Mouse (Mus musculus) stomach, postnatal 0 days (tissue): ENCODE data around the gene Dnajb1. TPM values are rescaled to one million over a fixed set of nuclear protein-coding genes. Genes with fewer than 3 reads are reported as not detected.

Experiments used
- ATAC-seq: fragments of 200-750 bp; cut with Nextera tagmentation; 2 replicates; pipeline ENCODE4 v1.8.0; 2017; ENCODE audit not compliant: low FRiP score, low TSS enrichment
- DNase-seq: peaks from one replicate; pipeline ENCODE4 v3.0.0-alpha.2; 2016; ENCODE audit warnings: low spot score
- H3K27ac ChIP-seq: fragments of 300-500 bp; sonication (generic); replicated peaks from 2 replicates; pipeline ENCODE4 v1.5.1; 2014; ENCODE audit warnings: mild to moderate bottlenecking, control low read depth
- H3K27me3 ChIP-seq: fragments of 300-500 bp; sonication (generic); 2 replicates; pipeline ENCODE4 v1.6.1; 2014; ENCODE audit warnings: low read length; ENCODE audit not compliant: control insufficient read depth, insufficient read depth
- H3K36me3 ChIP-seq: fragments of 300-500 bp; sonication (generic); 2 replicates; pipeline ENCODE4 v1.6.1; 2014; ENCODE audit warnings: low read length, mixed read lengths; ENCODE audit not compliant: control insufficient read depth, insufficient read depth
- H3K4me1 ChIP-seq: fragments of 300-500 bp; sonication (generic); replicated peaks from 2 replicates; pipeline ENCODE4 v1.6.1; 2014; ENCODE audit warnings: antibody characterized with exemption; ENCODE audit not compliant: control insufficient read depth, insufficient read depth
- H3K4me2 ChIP-seq: fragments of 300-500 bp; sonication (generic); replicated peaks from 2 replicates; pipeline ENCODE4 v1.6.1; 2014; ENCODE audit warnings: low read depth, mild to moderate bottlenecking, control low read depth, moderate library complexity
- H3K4me3 ChIP-seq: fragments of 300-500 bp; sonication (generic); 2 replicates; pipeline ENCODE4 v1.5.1; 2014; ENCODE audit warnings: low read depth, low read length, control low read depth
- H3K9ac ChIP-seq: fragments of 300-500 bp; sonication (generic); 2 replicates; pipeline ENCODE4 v1.6.1; 2014; ENCODE audit warnings: mild to moderate bottlenecking, low read length, control low read depth, mixed read lengths
- H3K9me3 ChIP-seq: fragments of 300-500 bp; sonication (generic); 2 replicates; pipeline ENCODE4 v1.6.1; 2016; ENCODE audit warnings: low read length; ENCODE audit not compliant: control insufficient read depth
- CTCF ChIP-seq: IDR thresholded peaks from 2 replicates; pipeline ENCODE4 v1.5.1; 2016; ENCODE audit warnings: antibody characterized with exemption, low read depth, mild to moderate bottlenecking, moderate library complexity
- EP300 ChIP-seq: optimal IDR thresholded peaks from 2 replicates; pipeline ENCODE3; 2016; ENCODE audit warnings: antibody characterized with exemption
- WGBS: fragments of 180-500 bp; shearing (Covaris S2); extraction: QIAGEN DNeasy Blood & Tissue Kit; methylation state at CpG from one replicate; pipeline ENCODE4 v1.1.7; 2014; 5-methylcytosine and 5-hydroxymethylcytosine counted together
- polyA plus RNA-seq: library from polyadenylated mRNA; unstranded; fragments of >200 nt; fragmentation: Nextera tagmentation; extraction: Ambion mirVana; gene quantifications from 2 replicates; pipeline ENCODE4 v1.2.1, GENCODE M21; 2015

Gene Dnajb1
- polyA plus RNA-seq, 1 experiment from 2014 or later = 36.9 TPM

GRCm38 (mm10) chr8:83580826-83581225 lies 27.2 kb upstream of the Dnajb1 start:
- Histone ChIP-seq H3K36me3 (peaks cover 3% of the 10 kb centered on the region; the same call in 1 of the 2 replicates), H3K4me3 (no peak overlapping the region), H3K9me3 (no peaks in the 10 kb centered on the region), H3K9ac (no peak overlapping the region), H3K27me3 (no peaks in the 10 kb centered on the region), H3K4me1 (peaks cover 6% of the 10 kb centered on the region; the same call in 1 of the 2 replicates), H3K4me2 (no peak overlapping the region), H3K27ac (no peak overlapping the region)
- ATAC-seq (no peak), DNase-seq (peak; percentile 11)
- WGBS = 87% methylated on average over 8 of the region's 8 CpGs
- no peak for TF ChIP-seq EP300
- TF ChIP-seq CTCF = no peak

- no peaks in the 10 kb centered on the region for H3K9me3 ChIP-seq
- H3K4me1 ChIP-seq = peaks cover 4% of the 10 kb centered on the region; the same call in 1 of the 2 replicates
- TF ChIP-seq CTCF = no peak
- no peak for TF ChIP-seq EP300
- no peaks in the 10 kb centered on the region for H3K27me3 ChIP-seq
- H3K4me3 ChIP-seq = no peak overlapping the region
- H3K4me2 ChIP-seq = no peak overlapping the region
- peak; percentile 13 for DNase-seq
- H3K9ac ChIP-seq = no peak overlapping the region
- no peak overlapping the region for H3K27ac ChIP-seq
- peaks cover 3% of the 10 kb centered on the region; the same call in 1 of the 2 replicates for H3K36me3 ChIP-seq
- ATAC-seq = no peak
- WGBS = 78% methylated on average over 8 of the region's 8 CpGs
Observed at GRCm38 (mm10) chr8:83582226-83582625, 25.8 kb upstream of the Dnajb1 start.

GRCm38 (mm10) chr8:83583236-83583635 lies 24.8 kb upstream of the Dnajb1 start:
- Histone ChIP-seq H3K9me3 (no peaks in the 10 kb centered on the region), H3K27ac (no peak overlapping the region), H3K9ac (no peak overlapping the region), H3K4me2 (no peak overlapping the region), H3K27me3 (no peaks in the 10 kb centered on the region), H3K4me1 (no peaks in the 10 kb centered on the region), H3K4me3 (no peak overlapping the region), H3K36me3 (peaks cover 3% of the 10 kb centered on the region; the same call in 1 of the 2 replicates)
- TF ChIP-seq CTCF = no peak
- TF ChIP-seq EP300 = no peak
- no peak for ATAC-seq
- 78% methylated on average over 15 of the region's 15 CpGs for WGBS
- no peak for DNase-seq

GRCm38 (mm10) chr8:83584771-83585170 lies 23.2 kb upstream of the Dnajb1 start:
- 91% methylated on average over 1 of the region's 1 CpGs for WGBS
- TF ChIP-seq EP300 (no peak), CTCF (no peak)
- Histone ChIP-seq H3K9me3 (no peaks in the 10 kb centered on the region), H3K36me3 (peaks cover 3% of the 10 kb centered on the region; the same call in 1 of the 2 replicates), H3K4me3 (no peak overlapping the region), H3K9ac (no peak overlapping the region), H3K4me2 (no peak overlapping the region), H3K4me1 (no peaks in the 10 kb centered on the region), H3K27me3 (no peaks in the 10 kb centered on the region), H3K27ac (no peak overlapping the region)
- ATAC-seq = no peak
- no peak for DNase-seq

- no peak for DNase-seq
- Histone ChIP-seq H3K27ac (no peak overlapping the region), H3K4me2 (no peak overlapping the region), H3K9me3 (no peaks in the 10 kb centered on the region), H3K9ac (no peak overlapping the region), H3K4me1 (no peaks in the 10 kb centered on the region), H3K4me3 (no peak overlapping the region), H3K36me3 (peaks cover 3% of the 10 kb centered on the region; the same call in 1 of the 2 replicates), H3K27me3 (no peaks in the 10 kb centered on the region)
- TF ChIP-seq EP300 (no peak), CTCF (no peak)
- 45% methylated on average over 3 of the region's 3 CpGs for WGBS
- no peak for ATAC-seq
Observed at GRCm38 (mm10) chr8:83585333-83585732, 22.7 kb upstream of the Dnajb1 start.

- Histone ChIP-seq H3K9ac (no peak overlapping the region), H3K27ac (no peak overlapping the region), H3K4me3 (no peak overlapping the region), H3K36me3 (peaks cover 3% of the 10 kb centered on the region; the same call in 1 of the 2 replicates), H3K27me3 (no peaks in the 10 kb centered on the region), H3K4me1 (no peaks in the 10 kb centered on the region), H3K9me3 (no peaks in the 10 kb centered on the region), H3K4me2 (no peak overlapping the region)
- ATAC-seq = no peak
- TF ChIP-seq CTCF (no peak), EP300 (no peak)
- DNase-seq = no peak
- WGBS = 72% methylated on average over 6 of the region's 6 CpGs
Observed at GRCm38 (mm10) chr8:83587644-83588043, 20.3 kb upstream of the Dnajb1 start.
